Mouse (Mus musculus) embryonic facial prominence, embryonic 12.5 days (tissue): ENCODE data around the gene Nt5c2. TPM values are rescaled to one million over a fixed set of nuclear protein-coding genes. Genes with fewer than 3 reads are reported as not detected.

Experiments used
- ATAC-seq: fragments of 200-750 bp; cut with Nextera tagmentation; 2 replicates; pipeline ENCODE4 v1.8.0; 2017; ENCODE audit not compliant: insufficient number of reproducible peaks, insufficient read depth, low FRiP score, low TSS enrichment
- H3K27ac ChIP-seq: fragments of 300-500 bp; sonication (generic); 2 replicates; pipeline ENCODE4 v1.5.1; 2016; ENCODE audit warnings: mild to moderate bottlenecking
- H3K27me3 ChIP-seq: fragments of 300-500 bp; sonication (generic); 2 replicates; pipeline ENCODE4 v1.6.1; 2016; ENCODE audit warnings: mild to moderate bottlenecking, moderate library complexity
- H3K36me3 ChIP-seq: fragments of 300-500 bp; sonication (generic); 2 replicates; pipeline ENCODE4 v1.6.1; 2016; ENCODE audit warnings: mild to moderate bottlenecking
- H3K4me1 ChIP-seq: fragments of 300-500 bp; sonication (generic); 2 replicates; pipeline ENCODE4 v1.6.1; 2016
- H3K4me2 ChIP-seq: fragments of 300-500 bp; sonication (generic); replicated peaks from 2 replicates; pipeline ENCODE4 v1.6.1; 2016; ENCODE audit warnings: mild to moderate bottlenecking, moderate library complexity
- H3K4me3 ChIP-seq: fragments of 300-500 bp; sonication (generic); 2 replicates; pipeline ENCODE4 v1.5.1; 2016; ENCODE audit warnings: mild to moderate bottlenecking
- H3K9ac ChIP-seq: fragments of 300-500 bp; sonication (generic); 2 replicates; pipeline ENCODE4 v1.6.1; 2016; ENCODE audit warnings: mild to moderate bottlenecking, moderate library complexity
- H3K9me3 ChIP-seq: fragments of 300-500 bp; sonication (generic); 2 replicates; pipeline ENCODE4 v1.6.1; 2016; ENCODE audit warnings: mild to moderate bottlenecking, moderate library complexity
- WGBS: fragments of 180-500 bp; shearing (Covaris S2); methylation state at CpG from one replicate; pipeline ENCODE4 v1.1.7; 2016; 5-methylcytosine and 5-hydroxymethylcytosine counted together
- polyA plus RNA-seq: library from polyadenylated mRNA; unstranded; fragments of >200 nt; fragmentation: Nextera tagmentation; extraction: Ambion mirVana; gene quantifications from 2 replicates; pipeline ENCODE4 v1.2.1, GENCODE M21; 2016

The Nt5c2 gene
- polyA plus RNA-seq, 1 experiment from 2014 or later, result 75.2 TPM

DNA sequence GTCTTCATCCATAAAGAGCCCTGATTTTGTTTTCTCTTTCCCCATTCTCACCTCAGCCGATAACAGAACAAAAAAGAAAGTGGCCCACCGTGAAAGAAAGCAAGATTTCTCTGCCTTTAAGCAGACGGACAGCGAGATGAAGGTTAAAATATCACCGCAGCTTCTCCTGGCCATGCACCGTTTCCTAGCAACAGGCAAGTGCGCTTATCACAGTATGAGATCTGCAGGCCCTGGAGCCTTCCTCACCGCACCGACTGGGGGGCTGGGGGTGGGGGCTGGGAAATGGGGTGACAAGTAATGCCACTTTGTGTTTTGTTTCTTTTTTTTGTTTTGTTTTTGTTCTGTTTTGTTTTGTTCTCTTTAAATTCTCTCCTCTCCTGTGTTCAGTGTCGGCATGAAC lies 158.2 kb downstream of the Nt5c2 start:
- H3K4me3 ChIP-seq, result no peak overlapping the region
- no peaks in the 10 kb centered on the region for H3K36me3 ChIP-seq
- H3K4me2 ChIP-seq, result no peak overlapping the region
- no peak overlapping the region for H3K9ac ChIP-seq
- WGBS, result 38% methylated on average over 10 of the region's 10 CpGs
- no peak overlapping the region for H3K27ac ChIP-seq
- no peaks in the 10 kb centered on the region for H3K9me3 ChIP-seq
- ATAC-seq, result no peak
- peaks cover 10% of the 10 kb centered on the region for H3K4me1 ChIP-seq
- no peaks in the 10 kb centered on the region for H3K27me3 ChIP-seq

- WGBS, result 47% methylated on average over 6 of the region's 6 CpGs
- H3K4me1 ChIP-seq, result peaks cover 10% of the 10 kb centered on the region
- H3K9me3 ChIP-seq, result no peaks in the 10 kb centered on the region
- no peaks in the 10 kb centered on the region for H3K27me3 ChIP-seq
- H3K36me3 ChIP-seq, result no peaks in the 10 kb centered on the region
- H3K27ac ChIP-seq, result no peak overlapping the region
- H3K9ac ChIP-seq, result no peak overlapping the region
- ATAC-seq, result no peak
- H3K4me2 ChIP-seq, result no peak overlapping the region
- no peak overlapping the region for H3K4me3 ChIP-seq
These were observed 158.7 kb downstream of the Nt5c2 start for GRCm38 (mm10) chr19:46856232-46856631.

GRCm38 (mm10) chr19:46849443-46849997 lies 165.4 kb downstream of the Nt5c2 start:
- WGBS, result 77% methylated on average over 9 of the region's 9 CpGs
- Histone ChIP-seq H3K27me3 (no peaks in the 10 kb centered on the region), H3K27ac (no peak overlapping the region), H3K36me3 (no peaks in the 10 kb centered on the region), H3K9ac (no peak overlapping the region), H3K9me3 (no peaks in the 10 kb centered on the region), H3K4me1 (no peaks in the 10 kb centered on the region), H3K4me3 (no peak overlapping the region), H3K4me2 (no peak overlapping the region)
- ATAC-seq, result no peak

DNA sequence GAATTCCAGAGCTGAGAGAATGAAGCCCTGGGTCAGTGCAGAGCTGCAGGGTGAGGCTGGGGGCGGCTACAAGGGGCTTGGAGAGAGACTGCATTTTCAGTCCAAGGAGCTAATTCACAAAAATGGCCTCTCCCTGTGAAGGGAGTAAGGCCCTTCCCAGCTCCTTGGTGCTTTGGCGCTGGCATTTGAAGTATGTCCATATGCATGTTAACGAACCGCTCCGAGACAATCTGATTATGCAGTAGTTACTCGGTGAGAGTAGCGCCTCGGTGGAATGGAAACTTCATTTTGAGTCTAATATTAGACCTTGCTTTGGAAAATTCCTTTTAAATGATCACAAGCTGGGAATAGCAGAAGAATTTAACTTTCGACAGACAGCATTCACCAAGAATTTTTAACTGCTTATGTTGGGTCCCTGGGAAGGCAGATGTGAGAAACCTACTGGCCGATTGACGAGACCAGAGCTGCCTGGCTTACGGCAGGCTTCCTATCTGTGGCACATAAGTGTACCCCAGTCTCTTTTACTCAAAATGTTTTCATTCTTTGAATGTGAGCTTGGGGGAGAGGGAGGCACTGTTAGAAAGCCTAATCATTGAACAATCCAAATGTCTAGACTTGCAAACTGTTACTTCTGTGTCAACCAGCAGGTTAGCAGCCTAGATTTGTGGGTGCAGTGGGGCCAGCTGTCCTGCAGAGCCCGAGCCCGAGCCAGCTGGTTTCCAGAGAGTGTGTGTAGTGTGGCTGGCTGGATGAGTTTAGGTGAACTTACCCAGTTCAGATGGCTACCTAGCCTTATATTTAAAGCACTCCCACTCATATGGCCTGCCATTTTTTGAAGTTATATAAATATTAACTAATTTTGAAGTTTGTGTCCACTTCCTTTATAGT lies 166.3 kb downstream of the Nt5c2 start:
- Histone ChIP-seq H3K9ac (no peak overlapping the region), H3K4me3 (no peak overlapping the region), H3K27ac (0 out of 2 replicates have a peak overlapping the region, but pooled peaks have one; percentile 3), H3K36me3 (no peaks in the 10 kb centered on the region), H3K4me2 (no peak overlapping the region), H3K27me3 (no peaks in the 10 kb centered on the region), H3K9me3 (no peaks in the 10 kb centered on the region), H3K4me1 (no peaks in the 10 kb centered on the region)
- WGBS, result 75% methylated on average over 14 of the region's 14 CpGs
- no peak for ATAC-seq

DNA sequence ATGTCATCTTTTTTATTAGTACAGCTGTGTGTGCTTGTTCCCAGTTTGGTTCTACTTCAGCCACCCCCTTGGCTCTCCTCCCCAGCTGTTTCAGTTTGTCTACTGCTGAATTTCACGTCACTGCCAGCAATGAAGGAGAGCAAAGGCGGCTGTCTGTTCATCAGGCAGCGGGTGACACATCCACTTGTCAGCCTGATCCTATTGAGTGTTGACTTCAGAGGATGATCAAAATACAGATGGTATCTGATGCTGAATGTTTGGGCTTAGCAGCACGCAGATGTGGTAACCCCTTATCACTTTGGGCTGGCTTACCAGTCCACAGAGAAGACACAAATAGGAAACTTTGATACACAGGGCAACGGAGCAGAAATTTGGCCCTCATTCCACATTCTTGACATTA lies 168.5 kb downstream of the Nt5c2 start:
- Histone ChIP-seq H3K4me2 (no peak overlapping the region), H3K9me3 (no peaks in the 10 kb centered on the region), H3K9ac (no peak overlapping the region), H3K27ac (no peak overlapping the region), H3K27me3 (no peaks in the 10 kb centered on the region), H3K36me3 (no peaks in the 10 kb centered on the region), H3K4me1 (no peaks in the 10 kb centered on the region), H3K4me3 (no peak overlapping the region)
- WGBS, result 84% methylated on average over 5 of the region's 5 CpGs
- ATAC-seq, result no peak

DNA sequence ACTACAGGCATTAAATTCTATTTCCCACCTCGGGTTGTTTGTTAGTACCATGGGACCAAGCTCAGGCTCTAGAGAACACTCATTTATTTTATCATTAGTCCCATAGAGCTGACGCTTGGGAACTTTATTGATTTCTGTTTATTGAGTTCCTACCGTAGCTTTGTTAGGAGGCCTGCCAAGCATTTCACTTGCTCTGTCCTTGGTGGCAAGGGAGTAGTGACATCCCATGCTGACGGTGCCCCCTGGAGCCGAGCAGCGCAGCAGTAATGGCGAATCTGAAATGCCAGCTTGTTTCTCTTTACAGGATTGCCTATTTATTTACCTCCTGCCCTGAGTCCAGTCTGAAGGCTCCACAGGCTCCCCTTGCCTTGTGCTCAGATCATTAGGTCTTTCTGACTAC lies 168.9 kb downstream of the Nt5c2 start:
- H3K36me3 ChIP-seq, result no peaks in the 10 kb centered on the region
- H3K27ac ChIP-seq, result no peak overlapping the region
- H3K9ac ChIP-seq, result no peak overlapping the region
- no peak for ATAC-seq
- no peaks in the 10 kb centered on the region for H3K27me3 ChIP-seq
- H3K4me1 ChIP-seq, result no peaks in the 10 kb centered on the region
- no peak overlapping the region for H3K4me2 ChIP-seq
- H3K9me3 ChIP-seq, result no peaks in the 10 kb centered on the region
- no peak overlapping the region for H3K4me3 ChIP-seq
- WGBS, result 84% methylated on average over 7 of the region's 7 CpGs

DNA sequence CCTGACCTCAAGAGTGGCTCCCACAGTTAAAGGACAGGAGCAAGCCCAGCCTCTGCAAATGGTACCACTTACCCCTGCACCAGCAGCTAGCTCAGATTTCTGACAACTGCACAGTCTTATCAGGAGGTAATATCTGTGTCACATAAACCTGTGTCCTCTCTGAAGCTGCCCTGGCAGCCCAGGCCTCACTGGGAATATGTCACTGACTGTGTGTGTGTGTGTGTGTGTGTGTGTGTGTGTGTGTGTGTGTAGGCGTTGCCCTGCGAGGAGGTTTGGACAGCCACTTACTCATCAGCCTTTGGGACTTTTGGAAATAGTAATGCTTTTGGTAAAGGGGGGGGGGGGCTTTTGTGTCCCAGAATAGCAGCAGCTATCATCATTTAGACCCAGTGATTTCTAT lies 171.9 kb downstream of the Nt5c2 start:
- 77% methylated on average over 2 of the region's 2 CpGs for WGBS
- Histone ChIP-seq H3K27me3 (no peaks in the 10 kb centered on the region), H3K4me2 (no peak overlapping the region), H3K9me3 (no peaks in the 10 kb centered on the region), H3K36me3 (no peaks in the 10 kb centered on the region), H3K27ac (no peak overlapping the region), H3K9ac (no peak overlapping the region), H3K4me3 (no peak overlapping the region), H3K4me1 (no peaks in the 10 kb centered on the region)
- ATAC-seq, result no peak

DNA sequence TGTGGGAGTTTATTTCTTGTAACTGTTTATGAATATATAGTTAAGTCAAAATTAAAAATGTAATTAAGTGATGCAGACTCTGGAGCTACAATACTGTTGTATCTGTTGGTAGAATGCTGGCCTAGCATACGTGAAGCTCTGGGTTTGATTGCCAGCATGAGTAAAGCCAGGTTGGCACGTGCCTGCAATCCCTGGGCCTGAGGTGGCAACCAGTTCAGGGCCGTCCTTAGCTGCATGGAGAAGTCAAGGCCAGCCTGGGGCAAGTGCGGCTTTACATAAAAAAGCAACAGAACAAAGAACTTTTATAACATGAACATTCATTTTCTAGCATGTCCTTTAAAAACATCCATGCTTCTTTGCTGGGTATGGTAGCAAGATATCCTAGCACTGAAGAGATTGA lies 173.9 kb downstream of the Nt5c2 start:
- ATAC-seq, result no peak
- no peak overlapping the region for H3K4me3 ChIP-seq
- no peak overlapping the region for H3K4me2 ChIP-seq
- H3K27ac ChIP-seq, result no peak overlapping the region
- no peaks in the 10 kb centered on the region for H3K36me3 ChIP-seq
- no peaks in the 10 kb centered on the region for H3K27me3 ChIP-seq
- H3K9me3 ChIP-seq, result no peaks in the 10 kb centered on the region
- H3K4me1 ChIP-seq, result no peaks in the 10 kb centered on the region
- 80% methylated on average over 4 of the region's 4 CpGs for WGBS
- H3K9ac ChIP-seq, result no peak overlapping the region

- H3K4me1 ChIP-seq, result no peaks in the 10 kb centered on the region
- 85% methylated on average over 11 of the region's 11 CpGs for whole genome bisulfite sequencing
These were observed 177.5 kb downstream of the Nt5c2 start for GRCm38 (mm10) chr19:46837290-46838079.

DNA sequence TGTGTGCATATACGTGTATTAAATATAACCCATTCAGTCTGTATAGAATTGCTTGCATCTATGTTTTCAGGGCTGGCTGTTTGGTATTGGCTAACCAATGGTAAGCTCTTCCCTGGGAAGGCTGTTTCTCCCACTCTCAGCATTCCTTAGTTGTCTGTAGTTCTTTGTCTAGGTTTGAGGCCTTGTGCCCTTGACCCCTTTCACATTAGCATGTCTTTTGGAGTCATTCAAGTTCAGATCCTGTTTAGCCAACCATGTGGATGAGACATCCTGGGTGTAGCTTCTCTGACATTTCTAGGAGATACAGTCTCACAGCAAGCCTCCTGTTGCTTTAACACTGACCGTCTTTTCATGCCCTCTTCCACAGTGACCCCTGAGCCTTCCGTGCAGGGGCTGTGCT lies 178.9 kb downstream of the Nt5c2 start:
- H3K9me3 ChIP-seq, result no peaks in the 10 kb centered on the region
- ATAC-seq, result no peak
- no peak overlapping the region for H3K4me3 ChIP-seq
- no peak overlapping the region for H3K27ac ChIP-seq
- no peaks in the 10 kb centered on the region for H3K27me3 ChIP-seq
- H3K36me3 ChIP-seq, result no peaks in the 10 kb centered on the region
- 80% methylated on average over 3 of the region's 3 CpGs for WGBS
- no peak overlapping the region for H3K9ac ChIP-seq
- no peak overlapping the region for H3K4me2 ChIP-seq
- no peaks in the 10 kb centered on the region for H3K4me1 ChIP-seq

More at GRCm38 (mm10) chr19:46837290-46838079, 177.5 kb downstream of the Nt5c2 start:
- ATAC-seq, result no peak
- Histone ChIP-seq H3K4me2 (no peak overlapping the region), H3K4me3 (no peak overlapping the region), H3K9me3 (no peaks in the 10 kb centered on the region), H3K9ac (no peak overlapping the region), H3K27ac (no peak overlapping the region), H3K27me3 (no peaks in the 10 kb centered on the region), H3K36me3 (no peaks in the 10 kb centered on the region)

DNA sequence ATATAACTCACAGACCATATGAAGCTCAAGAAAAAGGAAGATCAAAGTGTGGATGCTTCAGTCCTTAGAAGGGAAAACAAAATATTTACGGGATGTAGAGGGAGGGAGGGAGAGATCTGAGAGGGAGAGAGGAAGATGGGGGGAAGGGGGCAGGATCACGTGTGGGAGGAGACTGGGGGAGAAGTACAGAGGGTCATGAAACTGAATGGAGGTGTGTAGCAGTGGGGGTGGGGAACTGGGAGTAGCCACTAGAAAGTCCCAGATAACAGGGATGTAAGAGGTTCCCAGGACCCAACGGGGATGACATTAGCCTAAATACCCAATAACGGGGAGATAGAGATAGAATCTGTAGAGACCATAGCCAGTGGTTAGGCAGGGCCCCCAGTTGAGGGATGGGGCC lies 179.6 kb downstream of the Nt5c2 start:
- Histone ChIP-seq H3K9me3 (no peaks in the 10 kb centered on the region), H3K27me3 (no peaks in the 10 kb centered on the region), H3K4me3 (no peak overlapping the region), H3K9ac (no peak overlapping the region), H3K36me3 (no peaks in the 10 kb centered on the region), H3K4me2 (no peak overlapping the region), H3K27ac (no peak overlapping the region), H3K4me1 (no peaks in the 10 kb centered on the region)
- ATAC-seq, result no peak
- WGBS, result 77% methylated on average over 4 of the region's 4 CpGs

DNA sequence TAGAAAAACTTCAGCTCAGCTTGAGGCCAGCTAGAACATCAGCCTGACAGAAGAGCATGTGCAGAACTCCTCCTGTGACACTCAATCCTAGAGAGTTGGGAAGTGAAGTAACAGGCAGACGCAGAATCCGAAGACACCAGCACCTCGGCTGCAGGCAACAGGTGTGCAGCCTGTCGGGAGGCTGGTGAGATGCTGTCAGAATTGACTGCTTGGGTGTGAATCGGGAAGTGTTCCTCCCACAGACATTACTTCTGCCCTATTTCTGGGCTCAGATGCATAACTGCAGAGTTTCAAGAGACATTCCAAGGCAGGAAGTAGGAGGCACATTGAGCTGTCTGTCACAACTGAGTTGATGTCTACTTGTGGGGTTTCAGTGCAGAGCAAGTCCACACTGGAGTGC lies 180.7 kb downstream of the Nt5c2 start:
- no peaks in the 10 kb centered on the region for H3K4me1 ChIP-seq
- no peaks in the 10 kb centered on the region for H3K36me3 ChIP-seq
- H3K27ac ChIP-seq, result no peak overlapping the region
- ATAC-seq, result no peak
- no peaks in the 10 kb centered on the region for H3K9me3 ChIP-seq
- WGBS, result 81% methylated on average over 5 of the region's 5 CpGs
- no peaks in the 10 kb centered on the region for H3K27me3 ChIP-seq
- no peak overlapping the region for H3K9ac ChIP-seq
- H3K4me2 ChIP-seq, result no peak overlapping the region
- H3K4me3 ChIP-seq, result no peak overlapping the region
